Mouse (Mus musculus) C2C12 (cell line): ENCODE measurements around the gene Gucy1b2.

Experiments used
- MAX ChIP-seq: IDR thresholded peaks from one replicate; pipeline ENCODE4 v1.6.1; 2011; ENCODE audit warnings: mild to moderate bottlenecking, control low read depth
- USF1 ChIP-seq: IDR thresholded peaks from one replicate; pipeline ENCODE4 v1.6.1; 2011; ENCODE audit warnings: low read depth, mild to moderate bottlenecking, control low read depth, moderate library complexity

DNA sequence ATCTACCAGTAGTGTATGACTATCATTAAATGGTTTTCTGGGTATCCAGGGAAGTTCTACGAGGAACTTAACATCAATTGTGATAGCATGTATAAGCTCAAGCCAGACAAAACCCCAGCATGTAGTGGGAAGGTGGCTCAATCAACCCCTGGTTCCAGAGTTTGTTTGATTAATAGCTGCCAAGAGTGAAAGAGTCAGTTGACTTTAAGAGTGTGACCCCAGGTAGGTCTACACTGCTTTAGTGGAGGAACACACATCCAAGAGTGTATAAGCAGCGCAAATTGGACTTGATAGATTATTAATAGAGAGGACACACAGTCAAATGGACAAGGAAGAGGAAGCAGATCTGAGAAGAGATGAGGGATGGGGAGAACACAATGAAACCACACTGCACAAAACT, 18.3 kb downstream of the Gucy1b2 start:
- no peak for TF ChIP-seq USF1
- TF ChIP-seq MAX, result no peak
